Mouse (Mus musculus): Measurements from ENCODE around the gene Akap12.

The Akap12 gene

GRCm38 (mm10) chr10:4404895-4405491, 138.8 kb downstream of the Akap12 start:
- peak; percentile 88 for DNase-seq (ENCODE audit: low spot score)

- DNase-seq (ENCODE audit: low spot score): no peak
Observed at GRCm38 (mm10) chr10:4405511-4405910, 139.3 kb downstream of the Akap12 start.

GRCm38 (mm10) chr10:4407191-4407590, 141.0 kb downstream of the Akap12 start:
- DNase-seq (ENCODE audit: low spot score): no peak

All from retina, embryonic 14.5 days (tissue).